Comparison of ENCODE assay signal across 10 mouse cellular contexts in genomic region chr12:76547409-76548081, GRCm38 (mm10). TPM values are rescaled to one million over a fixed set of nuclear protein-coding genes. Genes with fewer than 3 reads are reported as not detected.
DNase-seq lines count a peak whose midpoint lies in the region; ATAC-seq lines count a peak whose summit lies in the region.
"Had no signal": no experiment of that assay in that cellular context is flagged by ENCODE, and none has a peak within 500 bp of the region (broad histone marks: within the 10 kb centered on the region; RNA-seq: fewer than 3 reads in every experiment).

No protein-coding gene starts in this region.

- H3K9me3 ChIP-seq in forebrain, embryonic 12.5 days = no peaks in the 10 kb centered on the region
- H3K9me3 ChIP-seq in midbrain, embryonic 11.5 days (ENCODE audit: control insufficient read depth, low read length) = no peaks in the 10 kb centered on the region

- DNase-seq in kidney, adult 11 months = peak; percentile 43
- no peak for DNase-seq in kidney, postnatal 36 days
- peak; percentile 37 to 69 for DNase-seq in kidney, postnatal 25 days
- peak; percentile 86 for DNase-seq in midbrain, embryonic 11.5 days (ENCODE audit: low spot score, missing footprints)
- DNase-seq in cerebellum, postnatal 14 days = no peak
- DNase-seq in gastrocnemius, postnatal 4 days (ENCODE audit: low spot score in 2 of 2) = no peak
- DNase-seq in spleen, adult 18-20 months = no peak

- peak overlapping the region; percentile 42; the same call in 1 of the 2 replicates for H3K4me2 ChIP-seq in forebrain, embryonic 12.5 days
- H3K4me2 ChIP-seq in midbrain, embryonic 11.5 days = no peak overlapping the region

- H3K4me3 ChIP-seq in forebrain, embryonic 12.5 days (replicated peaks) = no peak overlapping the region
- no peak overlapping the region for H3K4me3 ChIP-seq in midbrain, embryonic 11.5 days (ENCODE audit: low read depth, low read length)
- H3K4me3 ChIP-seq: megakaryocyte, embryonic 14.5 days had no signal

- no peaks in the 10 kb centered on the region for H3K36me3 ChIP-seq in forebrain, embryonic 12.5 days (replicated peaks)
- H3K36me3 ChIP-seq in midbrain, embryonic 11.5 days (ENCODE audit: control insufficient read depth, insufficient read depth, low read length) = no peaks in the 10 kb centered on the region

- H3K27me3 ChIP-seq in forebrain, embryonic 12.5 days = peaks cover 42% of the 10 kb centered on the region
- H3K27me3 ChIP-seq in midbrain, embryonic 11.5 days (ENCODE audit: control insufficient read depth, insufficient read depth, low read length) = peaks cover 20% of the 10 kb centered on the region
- H3K27me3 ChIP-seq: CH12.LX had no signal

- no peak overlapping the region for H3K27ac ChIP-seq in forebrain, embryonic 12.5 days
- no peak overlapping the region for H3K27ac ChIP-seq in midbrain, embryonic 11.5 days (ENCODE audit: low read depth, low read length)

- peaks cover 24% of the 10 kb centered on the region for H3K4me1 ChIP-seq in forebrain, embryonic 12.5 days
- H3K4me1 ChIP-seq in midbrain, embryonic 11.5 days (ENCODE audit: control insufficient read depth, insufficient read depth, low read length) = peaks cover 15% of the 10 kb centered on the region

- 16% methylated on average over 13 of the region's 13 CpGs for WGBS in forebrain, embryonic 12.5 days
- WGBS in midbrain, embryonic 11.5 days = 18% methylated on average over 13 of the region's 13 CpGs

- ATAC-seq in forebrain, embryonic 12.5 days (ENCODE audit: low FRiP score) = no peak
- peak; percentile 34; the same call in 1 of the 2 replicates for ATAC-seq in midbrain, embryonic 11.5 days (ENCODE audit: low FRiP score)

- no peak overlapping the region for H3K9ac ChIP-seq in forebrain, embryonic 12.5 days
- no peak overlapping the region for H3K9ac ChIP-seq in midbrain, embryonic 11.5 days (ENCODE audit: low read length)

RNA-seq across cellular contexts. Expression of gene Plekhg3, which starts 16.9 kb away (rescaled TPM):
- polyA plus RNA-seq in forebrain, embryonic 12.5 days (2016; fragmentation: Nextera tagmentation; extraction: Ambion mirVana) = 1.0 TPM in 2 replicates
- 0.62 and 1.3 TPM in 2 replicates for polyA plus RNA-seq in midbrain, embryonic 11.5 days (2014; fragmentation: Nextera tagmentation; extraction: Ambion mirVana)
- 10 to 100 TPM; 23.2 to 27.6 TPM for total RNA-seq in gastrocnemius, postnatal 4 days (2021)

Comparison
In these comparisons a context has a peak if more than half of its experiments do, and no peak if none do; other contexts are left out.
1. DNase-seq: peak in kidney, adult 11 months (single experiment), kidney, postnatal 25 days (2 of 2) and midbrain, embryonic 11.5 days (single experiment); none in kidney, postnatal 36 days (0 of 2), cerebellum, postnatal 14 days (0 of 2), gastrocnemius, postnatal 4 days (0 of 2) and spleen, adult 18-20 months (0 of 2).